Mouse (Mus musculus) cortical plate, adult 2 months (tissue): Measurements from ENCODE around the gene Adamts9.

ENCODE experiments used
- CTCF ChIP-seq: fragments of 200-500 bp; IDR thresholded peaks from 2 replicates; pipeline ENCODE4 v1.5.1; 2011; ENCODE audit warnings: mild to moderate bottlenecking, control low read depth, low read length; ENCODE audit not compliant: insufficient read depth; ENCODE audit errors: extremely low read depth
- POLR2A ChIP-seq: fragments of 200-500 bp; IDR thresholded peaks from 2 replicates; pipeline ENCODE4 v1.6.1; 2011; ENCODE audit warnings: mild to moderate bottlenecking, low read length, control low read depth; ENCODE audit not compliant: insufficient read depth; ENCODE audit errors: extremely low read depth

DNA sequence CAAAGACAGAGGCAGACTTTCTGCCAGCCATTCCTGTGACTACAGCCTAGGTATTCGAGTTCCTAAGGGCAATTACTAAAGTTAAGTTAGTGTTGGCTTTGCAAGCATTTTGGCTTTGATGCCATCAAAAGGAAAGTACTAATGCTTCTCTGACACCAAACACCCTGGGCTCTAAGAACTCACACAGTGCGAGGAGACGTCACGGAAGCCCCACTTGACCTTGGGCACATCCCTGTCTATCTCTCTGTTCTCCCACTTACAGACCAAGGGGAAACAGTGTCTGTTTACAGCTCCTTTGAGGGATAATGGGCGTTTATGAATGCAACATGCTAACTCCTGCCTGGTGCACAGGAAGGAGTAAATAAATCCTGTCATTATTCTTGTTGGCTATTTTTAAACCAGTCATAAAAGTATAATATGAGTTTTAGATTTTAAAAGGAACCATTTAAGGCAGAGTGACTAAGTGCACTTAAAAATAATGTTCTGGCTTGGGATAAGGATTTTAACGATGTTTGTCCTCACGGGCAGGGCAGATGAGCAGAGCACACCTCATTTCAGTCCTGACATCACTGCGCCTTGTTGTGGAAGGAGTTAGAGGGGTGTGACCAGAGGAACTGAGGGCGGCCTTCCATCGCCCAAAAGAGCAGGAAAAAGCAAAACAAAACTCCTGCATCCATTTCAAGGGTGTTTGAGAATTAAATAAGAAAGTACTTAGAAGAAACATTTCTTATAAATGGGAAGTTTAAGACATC, 22.2 kb downstream of the Adamts9 start:
- TF ChIP-seq POLR2A = no peak
- no peak for TF ChIP-seq CTCF
